Comparison of ENCODE assay signal across 12 mouse cellular contexts in the genomic region with DNA sequence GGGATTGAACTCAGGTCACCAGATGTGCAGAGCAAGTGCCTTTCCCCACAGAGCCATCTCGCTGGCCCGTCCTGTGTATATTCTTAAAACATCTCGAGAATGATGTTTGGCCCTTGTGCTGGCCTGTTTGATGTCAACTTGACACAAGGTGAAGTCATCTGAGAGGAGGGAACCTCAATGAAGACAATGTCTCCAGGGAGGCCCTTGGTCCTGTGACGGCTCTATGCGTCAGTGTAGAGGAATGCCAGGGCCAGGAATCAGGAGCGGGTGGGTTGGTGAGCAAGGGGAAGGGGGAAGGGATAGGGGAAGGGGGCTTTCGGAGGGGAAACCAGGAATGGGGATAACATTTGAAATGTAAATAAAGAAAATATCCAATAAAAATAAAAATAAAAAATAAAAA.
"Had no signal": no experiment of that assay in that cellular context is flagged by ENCODE, and none has a peak within 500 bp of the region (broad histone marks: within the 10 kb centered on the region; RNA-seq: fewer than 3 reads in every experiment).

No protein-coding gene starts in this region.

- H3K4me1 ChIP-seq: limb, embryonic 13.5 days; midbrain, embryonic 12.5 days; neural tube, embryonic 13.5 days; stomach, embryonic 15.5 days had no signal

- H3K9ac ChIP-seq: limb, embryonic 13.5 days; liver, embryonic 14.5 days; midbrain, embryonic 12.5 days; neural tube, embryonic 13.5 days; stomach, embryonic 15.5 days had no signal

- ATAC-seq: midbrain, embryonic 16.5 days had no signal

- H3K4me3 ChIP-seq: limb, embryonic 13.5 days; midbrain, embryonic 12.5 days; neural tube, embryonic 13.5 days; stomach, embryonic 15.5 days had no signal

- H3K9me3 ChIP-seq: stomach, embryonic 15.5 days had no signal

- DNase-seq: kidney, postnatal 14 days; left cerebral cortex, postnatal 4 days; lung, adult 18-20 months; retina, postnatal 1 day; right cerebral cortex, postnatal 14 days; thymus, postnatal 4 days had no signal

- H3K27me3 ChIP-seq: limb, embryonic 13.5 days; midbrain, embryonic 12.5 days; neural tube, embryonic 13.5 days; stomach, embryonic 15.5 days had no signal

- H3K27ac ChIP-seq: limb, embryonic 13.5 days; liver, embryonic 14.5 days; midbrain, embryonic 12.5 days; neural tube, embryonic 13.5 days; stomach, embryonic 15.5 days had no signal

- H3K4me2 ChIP-seq: limb, embryonic 13.5 days; midbrain, embryonic 12.5 days; neural tube, embryonic 13.5 days; stomach, embryonic 15.5 days had no signal
